Mouse (Mus musculus) liver, postnatal 0 days (tissue): ENCODE data around the gene Ski.

Source experiments
- CTCF ChIP-seq: sonication (generic); IDR thresholded peaks from 2 replicates; pipeline ENCODE4 v1.5.1; 2016; ENCODE audit warnings: antibody characterized with exemption, low read depth
- EP300 ChIP-seq: IDR thresholded peaks from 2 replicates; pipeline ENCODE4 v1.6.1; 2016; ENCODE audit warnings: antibody characterized with exemption, low read depth, mild to moderate bottlenecking

DNA sequence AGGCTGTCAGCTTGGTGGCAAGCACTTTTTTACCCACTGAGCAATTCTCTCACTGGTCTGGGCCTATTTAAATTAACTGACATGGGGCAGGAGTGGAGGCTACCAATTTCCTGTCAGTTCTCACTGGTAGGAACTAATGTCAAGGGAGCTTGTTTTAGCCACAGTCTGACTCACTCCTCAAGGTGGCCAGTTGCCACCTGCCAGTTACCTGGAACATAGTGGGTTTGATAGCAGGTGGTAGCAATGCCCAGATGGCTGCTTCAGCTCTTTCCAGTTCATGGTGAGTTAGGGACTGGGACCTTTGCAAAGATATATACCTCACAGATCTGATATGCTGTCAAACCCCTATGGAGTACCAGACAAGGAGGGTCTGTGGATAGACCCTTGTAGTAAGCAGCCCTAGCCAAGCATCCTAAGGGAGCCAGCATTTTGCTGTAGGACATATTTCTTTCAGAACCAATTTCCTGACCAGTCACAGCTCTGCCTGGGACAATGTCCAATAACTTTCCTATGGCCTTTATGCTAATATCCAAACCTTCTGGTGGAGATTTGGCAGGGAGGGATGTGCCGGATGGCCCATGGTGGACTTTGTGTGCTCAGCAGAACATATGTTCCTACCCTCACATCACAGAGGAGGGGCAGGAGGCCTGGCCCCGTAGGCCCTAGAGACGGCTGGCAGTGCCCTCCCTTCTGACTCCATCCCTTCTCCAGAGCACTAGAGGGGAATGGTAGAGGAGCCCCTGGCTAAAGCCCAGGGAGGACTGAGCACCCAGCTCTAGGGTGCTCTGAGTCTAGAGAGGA, 42.3 kb upstream of the Ski start:
- TF ChIP-seq CTCF = no peak
- TF ChIP-seq EP300 = no peak
